Mouse (Mus musculus) lung, embryonic 16.5 days (tissue): ENCODE results near the gene Gm973. TPM values are rescaled to one million over a fixed set of nuclear protein-coding genes. Genes with fewer than 3 reads are reported as not detected.
A peak's percentile ranks its signal among the peaks of the same experiment; 100 is the strongest.
"Not testable (repeated sequence)": the region's sequence is repeated elsewhere in the genome, so short reads cannot be mapped to it uniquely, and the experiment has no call there.

Experiments used
- ATAC-seq: fragments of 200-750 bp; cut with Nextera tagmentation; 2 replicates; pipeline ENCODE4 v1.8.0; 2017; ENCODE audit warnings: low read depth, mild to moderate bottlenecking, moderate library complexity
- H3K27ac ChIP-seq: fragments of 300-500 bp; sonication (generic); 2 replicates; pipeline ENCODE4 v1.5.1; 2014; ENCODE audit warnings: mild to moderate bottlenecking, control low read depth, low read length
- H3K27me3 ChIP-seq: fragments of 300-500 bp; sonication (generic); 2 replicates; pipeline ENCODE4 v1.6.1; 2014; ENCODE audit warnings: low read depth, low read length, mixed read lengths; ENCODE audit not compliant: control insufficient read depth, insufficient read depth
- H3K36me3 ChIP-seq: fragments of 300-500 bp; sonication (generic); 2 replicates; pipeline ENCODE4 v1.6.1; 2014; ENCODE audit warnings: low read length; ENCODE audit not compliant: control insufficient read depth, insufficient read depth
- H3K4me1 ChIP-seq: fragments of 300-500 bp; sonication (generic); replicated peaks from 2 replicates; pipeline ENCODE4 v1.6.1; 2014; ENCODE audit warnings: low read length, mixed read lengths; ENCODE audit not compliant: control insufficient read depth, insufficient read depth
- H3K4me2 ChIP-seq: fragments of 300-500 bp; sonication (generic); 2 replicates; pipeline ENCODE4 v1.6.1; 2014; ENCODE audit warnings: low read depth, low read length, control low read depth
- H3K4me3 ChIP-seq: fragments of 300-500 bp; sonication (generic); 2 replicates; pipeline ENCODE4 v1.5.1; 2014; ENCODE audit warnings: mild to moderate bottlenecking, low read length, control low read depth
- H3K9ac ChIP-seq: fragments of 300-500 bp; sonication (generic); 2 replicates; pipeline ENCODE4 v1.6.1; 2014; ENCODE audit warnings: low read length, control low read depth
- H3K9me3 ChIP-seq: fragments of 300-500 bp; sonication (generic); 2 replicates; pipeline ENCODE4 v1.6.1; 2016; ENCODE audit warnings: low read length; ENCODE audit not compliant: control insufficient read depth
- WGBS: fragments of 180-500 bp; shearing (Covaris S2); extraction: QIAGEN DNeasy Blood & Tissue Kit; methylation state at CpG from one replicate; pipeline ENCODE4 v1.1.7; 2014; 5-methylcytosine and 5-hydroxymethylcytosine counted together
- polyA plus RNA-seq: library from polyadenylated mRNA; unstranded; fragments of >200 nt; fragmentation: Nextera tagmentation; extraction: Ambion mirVana; gene quantifications from 2 replicates; pipeline ENCODE4 v1.2.1, GENCODE M21; 2015

The Gm973 gene
- polyA plus RNA-seq, 1 experiment from 2014 or later = 2.0 TPM

DNA sequence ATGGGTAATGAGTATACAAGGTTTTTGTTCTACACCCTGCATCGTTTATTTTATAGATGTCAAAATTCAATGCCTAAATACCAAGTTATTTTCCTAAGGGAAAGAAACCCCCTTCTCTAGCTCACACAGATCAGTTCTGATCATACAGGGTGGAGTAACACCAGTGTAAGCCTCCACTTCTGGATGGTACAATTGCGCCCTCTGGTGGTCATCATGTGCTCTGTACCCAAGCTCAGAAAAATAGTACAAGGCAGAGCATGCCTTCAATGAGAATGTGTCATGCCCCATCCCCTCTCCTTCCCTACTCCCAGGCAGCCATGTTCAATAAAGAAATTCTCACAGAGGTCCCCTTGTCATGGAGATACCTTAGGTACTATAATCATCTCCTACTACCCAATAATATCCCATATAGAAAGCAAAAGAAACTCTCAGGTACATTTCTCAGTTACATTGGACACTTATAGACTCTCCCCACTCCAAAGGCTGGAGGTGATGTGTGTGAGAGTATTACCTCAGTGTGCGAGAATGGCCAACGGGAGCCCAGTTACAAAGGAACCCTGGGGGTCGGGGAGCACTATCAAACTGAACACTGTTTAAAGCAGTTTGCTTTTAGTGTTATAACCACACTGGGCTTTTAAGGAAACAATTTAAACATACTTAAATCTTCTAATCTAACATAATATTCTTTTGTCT lies 107.4 kb downstream of the Gm973 start:
- Histone ChIP-seq H3K9ac (no peak overlapping the region), H3K9me3 (no peaks in the 10 kb centered on the region), H3K27ac (no peak overlapping the region), H3K27me3 (no peaks in the 10 kb centered on the region), H3K4me1 (no peaks in the 10 kb centered on the region), H3K36me3 (no peaks in the 10 kb centered on the region), H3K4me2 (no peak overlapping the region), H3K4me3 (no peak overlapping the region)
- ATAC-seq = peak; percentile 83
- WGBS = 18% methylated on average over 5 of the region's 5 CpGs

GRCm38 (mm10) chr1:59625410-59625809 lies 109.3 kb downstream of the Gm973 start:
- no peak overlapping the region for H3K4me3 ChIP-seq
- 78% methylated on average over 5 of the region's 5 CpGs for WGBS
- H3K27ac ChIP-seq = no peak overlapping the region
- H3K9ac ChIP-seq = no peak overlapping the region
- no peak overlapping the region for H3K4me2 ChIP-seq
- no peak for ATAC-seq
- no peaks in the 10 kb centered on the region for H3K9me3 ChIP-seq
- no peaks in the 10 kb centered on the region for H3K27me3 ChIP-seq
- no peaks in the 10 kb centered on the region for H3K4me1 ChIP-seq
- no peaks in the 10 kb centered on the region for H3K36me3 ChIP-seq

- Histone ChIP-seq H3K4me3 (no peak overlapping the region), H3K36me3 (no peaks in the 10 kb centered on the region), H3K9ac (no peak overlapping the region), H3K9me3 (no peaks in the 10 kb centered on the region), H3K4me1 (no peaks in the 10 kb centered on the region; the same call in 1 of the 2 replicates), H3K4me2 (no peak overlapping the region), H3K27ac (no peak overlapping the region), H3K27me3 (no peaks in the 10 kb centered on the region)
- WGBS = 39% methylated on average over 6 of the region's 6 CpGs
- ATAC-seq = no peak
These were observed 113.1 kb downstream of the Gm973 start for GRCm38 (mm10) chr1:59629194-59629593.

DNA sequence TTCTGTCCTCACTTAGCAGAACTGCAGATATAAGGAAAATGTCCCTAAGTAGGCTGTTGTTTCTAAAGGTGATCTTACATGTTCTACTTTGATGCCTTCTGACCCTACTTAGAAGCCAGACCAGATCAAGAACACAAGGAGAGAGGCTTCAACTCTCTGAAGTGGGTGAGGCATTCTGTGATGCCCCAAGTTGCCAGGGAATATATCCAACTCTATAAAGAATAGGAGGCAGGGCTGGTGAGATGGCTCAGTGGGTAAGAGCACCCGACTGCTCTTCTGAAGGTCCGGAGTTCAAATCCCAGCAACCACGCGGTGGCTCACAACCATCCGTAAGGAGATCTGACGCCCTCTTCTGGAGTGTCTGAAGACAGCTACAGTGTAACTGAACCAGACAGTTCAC lies 114.3 kb downstream of the Gm973 start:
- ATAC-seq = not testable (repeated sequence)

DNA sequence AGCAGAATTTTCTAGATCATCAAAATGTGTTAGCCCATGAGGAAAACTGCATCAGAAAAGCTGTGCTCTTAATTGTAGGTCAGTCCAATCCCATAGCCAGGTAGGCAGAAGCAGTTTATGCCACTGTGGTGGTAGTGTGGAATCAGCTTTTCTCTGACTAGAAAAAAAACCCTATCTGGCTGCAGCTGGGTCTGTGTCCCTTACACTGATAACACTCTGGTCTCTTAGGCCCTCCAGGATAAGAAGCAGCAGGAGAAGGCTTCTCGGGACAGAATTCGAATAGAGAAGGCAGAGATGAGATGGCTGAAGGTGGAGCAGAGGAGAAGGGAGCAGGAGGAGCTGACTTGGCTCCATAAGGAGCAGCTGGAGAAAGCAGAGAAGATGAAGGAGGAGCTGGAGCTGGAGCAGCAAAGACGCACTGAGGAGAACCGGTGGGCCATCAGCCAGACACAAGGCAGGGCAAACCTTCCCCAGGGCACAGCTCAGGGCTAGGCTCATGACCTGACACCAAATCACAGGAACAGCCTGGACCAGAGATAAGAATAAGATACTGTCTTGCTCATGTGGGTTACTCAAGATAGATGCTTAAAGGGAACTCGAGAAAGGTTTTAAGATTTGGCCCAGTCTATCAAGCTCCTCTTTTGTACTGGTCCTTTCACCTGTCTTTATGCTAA lies 116.1 kb downstream of the Gm973 start:
- H3K4me2 ChIP-seq = no peak overlapping the region
- no peaks in the 10 kb centered on the region; the same call in 1 of the 2 replicates for H3K4me1 ChIP-seq
- H3K9me3 ChIP-seq = no peaks in the 10 kb centered on the region
- no peaks in the 10 kb centered on the region for H3K27me3 ChIP-seq
- no peak overlapping the region for H3K27ac ChIP-seq
- no peaks in the 10 kb centered on the region for H3K36me3 ChIP-seq
- no peak for ATAC-seq
- no peak overlapping the region for H3K9ac ChIP-seq
- no peak overlapping the region for H3K4me3 ChIP-seq
- WGBS = 61% methylated on average over 5 of the region's 5 CpGs

More for the DNA sequence above, 114.3 kb downstream of the Gm973 start:
- H3K4me2 ChIP-seq, H3K27ac ChIP-seq, H3K9me3 ChIP-seq, H3K4me3 ChIP-seq, H3K27me3 ChIP-seq, H3K9ac ChIP-seq, H3K4me1 ChIP-seq, H3K36me3 ChIP-seq: not testable (repeated sequence)
- WGBS = 87% methylated on average over 6 of the region's 6 CpGs

- H3K9ac ChIP-seq = no peak overlapping the region
- no peak overlapping the region for H3K27ac ChIP-seq
- WGBS = 25% methylated on average over 6 of the region's 6 CpGs
- H3K4me3 ChIP-seq = no peak overlapping the region
- no peaks in the 10 kb centered on the region for H3K36me3 ChIP-seq
- no peaks in the 10 kb centered on the region for H3K27me3 ChIP-seq
- H3K9me3 ChIP-seq = no peaks in the 10 kb centered on the region
- no peak overlapping the region for H3K4me2 ChIP-seq
- ATAC-seq = no peak
- H3K4me1 ChIP-seq = no peaks in the 10 kb centered on the region; the same call in 1 of the 2 replicates
These were observed 117.0 kb downstream of the Gm973 start for GRCm38 (mm10) chr1:59633056-59633455.

DNA sequence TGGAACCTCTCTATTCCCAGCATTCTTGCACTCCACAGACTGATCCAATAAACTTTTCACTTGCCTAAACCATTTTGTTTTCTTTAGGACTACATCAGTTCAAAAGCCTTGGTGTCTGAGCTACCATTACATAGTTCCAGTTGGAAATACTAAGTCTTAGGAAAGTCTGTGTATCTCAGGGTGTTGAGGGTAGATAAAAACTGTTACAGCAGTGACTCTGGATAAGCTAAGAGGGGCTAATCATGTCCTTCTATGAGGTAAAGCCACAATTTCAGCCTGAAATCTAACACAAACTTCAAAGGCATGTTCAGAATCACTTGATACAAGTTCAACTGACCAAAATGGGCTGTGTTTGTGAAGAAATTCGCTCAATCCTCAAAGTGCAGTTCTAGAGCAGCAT lies 120.3 kb downstream of the Gm973 start:
- WGBS = 79% methylated on average over 1 of the region's 1 CpGs
- no peak for ATAC-seq

DNA sequence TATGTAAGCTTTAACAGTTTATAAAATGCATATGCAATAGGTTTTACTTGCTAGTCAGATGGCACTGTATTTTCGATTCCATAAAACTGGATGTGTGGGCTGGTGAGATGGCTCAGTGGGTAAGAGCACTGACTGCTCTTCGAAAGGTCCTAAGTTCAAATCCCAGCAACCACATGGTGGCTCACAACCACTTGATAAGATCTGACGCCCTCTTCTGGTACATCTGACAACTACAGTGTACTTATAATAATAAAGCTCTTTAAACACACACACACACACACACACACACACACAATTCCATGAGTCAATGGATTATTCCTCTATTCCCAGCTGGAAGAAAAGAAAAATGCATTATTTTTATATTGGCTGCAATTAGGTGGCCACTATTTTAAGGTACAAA lies 122.3 kb downstream of the Gm973 start:
- 76% methylated on average over 3 of the region's 3 CpGs for WGBS

More for the DNA sequence above, 120.3 kb downstream of the Gm973 start:
- no peak overlapping the region for H3K27ac ChIP-seq
- H3K4me2 ChIP-seq = no peak overlapping the region
- no peaks in the 10 kb centered on the region; the same call in 1 of the 2 replicates for H3K4me1 ChIP-seq
- H3K4me3 ChIP-seq = no peak overlapping the region
- peaks cover 4% of the 10 kb centered on the region for H3K36me3 ChIP-seq
- no peaks in the 10 kb centered on the region for H3K9me3 ChIP-seq
- no peak overlapping the region for H3K9ac ChIP-seq
- H3K27me3 ChIP-seq = no peaks in the 10 kb centered on the region

GRCm38 (mm10) chr1:59642488-59642887 lies 126.4 kb downstream of the Gm973 start:
- H3K4me3 ChIP-seq = no peak overlapping the region
- no peak for ATAC-seq
- H3K27me3 ChIP-seq = no peaks in the 10 kb centered on the region
- H3K27ac ChIP-seq = no peak overlapping the region
- no peak overlapping the region for H3K4me2 ChIP-seq
- WGBS = 57% methylated on average over 1 of the region's 1 CpGs
- H3K36me3 ChIP-seq = peaks cover 12% of the 10 kb centered on the region
- no peak overlapping the region for H3K9ac ChIP-seq
- H3K4me1 ChIP-seq = no peaks in the 10 kb centered on the region
- no peaks in the 10 kb centered on the region for H3K9me3 ChIP-seq

More for the DNA sequence above, 122.3 kb downstream of the Gm973 start:
- Histone ChIP-seq H3K4me1 (no peaks in the 10 kb centered on the region; the same call in 1 of the 2 replicates), H3K4me3 (no peak overlapping the region), H3K9me3 (no peaks in the 10 kb centered on the region), H3K4me2 (no peak overlapping the region), H3K36me3 (peaks cover 9% of the 10 kb centered on the region), H3K27ac (no peak overlapping the region), H3K27me3 (no peaks in the 10 kb centered on the region), H3K9ac (no peak overlapping the region)
- no peak for ATAC-seq
